Mouse (Mus musculus): ENCODE measurements around the gene Immp2l. TPM values are rescaled to one million over a fixed set of nuclear protein-coding genes. Genes with fewer than 3 reads are reported as not detected.

Gene Immp2l
- polyA plus RNA-seq (2015; fragmentation: Nextera tagmentation; extraction: Ambion mirVana), result 12.5 and 16.3 TPM in 2 replicates

- peak; percentile 97 for ATAC-seq (ENCODE audit: insufficient read depth, low FRiP score)
- Histone ChIP-seq H3K4me3 (replicated peaks; ENCODE audit: low read length) (peak within 1 kb of the TSS; percentile 81), H3K9ac (ENCODE audit: low read length) (peak within 1 kb of the TSS; percentile 89), H3K27ac (ENCODE audit: low read length) (peak within 1 kb of the TSS; percentile 67), H3K4me1 (ENCODE audit: control insufficient read depth, insufficient read depth, low read length) (0 out of 2 replicates have a peak, but pooled peaks cover 5% of the 10 kb centered on the region), H3K9me3 (replicated peaks; ENCODE audit: control insufficient read depth, low read length) (0 out of 2 replicates have a peak, but pooled peaks cover 6% of the 10 kb centered on the region), H3K4me2 (ENCODE audit: low read depth, low read length) (peak within 1 kb of the TSS; percentile 83), H3K36me3 (ENCODE audit: control insufficient read depth, insufficient read depth, low read length) (no peaks in the 10 kb centered on the region), H3K27me3 (ENCODE audit: control insufficient read depth, insufficient read depth, low read length) (no peaks in the 10 kb centered on the region)
- 3% methylated on average over 67 of the region's 68 CpGs for WGBS
These were observed at the start of gene Immp2l for GRCm38 (mm10) chr12:41023511-41024421. Gene Immp2l (plus strand): TSS chr12:41024090.

GRCm38 (mm10) chr12:40978719-40979500 is 45.0 kb upstream of the Immp2l start:
- H3K36me3 ChIP-seq (ENCODE audit: control insufficient read depth, insufficient read depth, low read length), result no peaks in the 10 kb centered on the region
- H3K4me1 ChIP-seq (ENCODE audit: control insufficient read depth, insufficient read depth, low read length), result no peaks in the 10 kb centered on the region
- H3K27me3 ChIP-seq (ENCODE audit: control insufficient read depth, insufficient read depth, low read length), result no peaks in the 10 kb centered on the region
- no peak overlapping the region for H3K4me2 ChIP-seq (ENCODE audit: low read depth, low read length)
- no peak overlapping the region for H3K4me3 ChIP-seq (replicated peaks; ENCODE audit: low read length)
- WGBS, result 73% methylated on average over 2 of the region's 2 CpGs
- ATAC-seq (ENCODE audit: insufficient read depth, low FRiP score), result no peak
- H3K9me3 ChIP-seq (replicated peaks; ENCODE audit: control insufficient read depth, low read length), result no peaks in the 10 kb centered on the region
- H3K9ac ChIP-seq (ENCODE audit: low read length), result no peak overlapping the region
- H3K27ac ChIP-seq (ENCODE audit: low read length), result no peak overlapping the region

GRCm38 (mm10) chr12:40979716-40980115 is 44.2 kb upstream of the Immp2l start:
- Histone ChIP-seq H3K9ac (ENCODE audit: low read length) (no peak overlapping the region), H3K4me3 (replicated peaks; ENCODE audit: low read length) (no peak overlapping the region), H3K4me1 (ENCODE audit: control insufficient read depth, insufficient read depth, low read length) (no peaks in the 10 kb centered on the region), H3K9me3 (replicated peaks; ENCODE audit: control insufficient read depth, low read length) (no peaks in the 10 kb centered on the region), H3K27me3 (ENCODE audit: control insufficient read depth, insufficient read depth, low read length) (no peaks in the 10 kb centered on the region), H3K36me3 (ENCODE audit: control insufficient read depth, insufficient read depth, low read length) (no peaks in the 10 kb centered on the region), H3K4me2 (ENCODE audit: low read depth, low read length) (no peak overlapping the region), H3K27ac (ENCODE audit: low read length) (no peak overlapping the region)
- ATAC-seq (ENCODE audit: insufficient read depth, low FRiP score), result no peak
- 81% methylated on average over 4 of the region's 4 CpGs for WGBS

- no peaks in the 10 kb centered on the region for H3K4me1 ChIP-seq (ENCODE audit: control insufficient read depth, insufficient read depth, low read length)
- ATAC-seq (ENCODE audit: insufficient read depth, low FRiP score), result no peak
- 76% methylated on average over 3 of the region's 3 CpGs for WGBS
- H3K4me2 ChIP-seq (ENCODE audit: low read depth, low read length), result no peak overlapping the region
- no peak overlapping the region for H3K4me3 ChIP-seq (replicated peaks; ENCODE audit: low read length)
- no peaks in the 10 kb centered on the region for H3K27me3 ChIP-seq (ENCODE audit: control insufficient read depth, insufficient read depth, low read length)
- H3K9me3 ChIP-seq (replicated peaks; ENCODE audit: control insufficient read depth, low read length), result no peaks in the 10 kb centered on the region
- H3K36me3 ChIP-seq (ENCODE audit: control insufficient read depth, insufficient read depth, low read length), result no peaks in the 10 kb centered on the region
- no peak overlapping the region for H3K27ac ChIP-seq (ENCODE audit: low read length)
- no peak overlapping the region for H3K9ac ChIP-seq (ENCODE audit: low read length)
These were observed 43.7 kb upstream of the Immp2l start for GRCm38 (mm10) chr12:40980160-40980559.

GRCm38 (mm10) chr12:40983021-40983420 is 40.9 kb upstream of the Immp2l start:
- 76% methylated on average over 1 of the region's 1 CpGs for WGBS
- Histone ChIP-seq H3K4me1 (ENCODE audit: control insufficient read depth, insufficient read depth, low read length) (no peaks in the 10 kb centered on the region), H3K27ac (ENCODE audit: low read length) (no peak overlapping the region), H3K4me2 (ENCODE audit: low read depth, low read length) (no peak overlapping the region), H3K36me3 (ENCODE audit: control insufficient read depth, insufficient read depth, low read length) (no peaks in the 10 kb centered on the region), H3K27me3 (ENCODE audit: control insufficient read depth, insufficient read depth, low read length) (no peaks in the 10 kb centered on the region), H3K9me3 (replicated peaks; ENCODE audit: control insufficient read depth, low read length) (no peaks in the 10 kb centered on the region), H3K4me3 (replicated peaks; ENCODE audit: low read length) (no peak overlapping the region), H3K9ac (ENCODE audit: low read length) (no peak overlapping the region)
- no peak for ATAC-seq (ENCODE audit: insufficient read depth, low FRiP score)

GRCm38 (mm10) chr12:40984735-40985134 is 39.2 kb upstream of the Immp2l start:
- no peak overlapping the region for H3K4me3 ChIP-seq (replicated peaks; ENCODE audit: low read length)
- no peak overlapping the region for H3K27ac ChIP-seq (ENCODE audit: low read length)
- ATAC-seq (ENCODE audit: insufficient read depth, low FRiP score), result no peak
- H3K36me3 ChIP-seq (ENCODE audit: control insufficient read depth, insufficient read depth, low read length), result no peaks in the 10 kb centered on the region
- no peaks in the 10 kb centered on the region for H3K27me3 ChIP-seq (ENCODE audit: control insufficient read depth, insufficient read depth, low read length)
- WGBS, result 39% methylated on average over 4 of the region's 4 CpGs
- no peaks in the 10 kb centered on the region for H3K9me3 ChIP-seq (replicated peaks; ENCODE audit: control insufficient read depth, low read length)
- no peaks in the 10 kb centered on the region for H3K4me1 ChIP-seq (ENCODE audit: control insufficient read depth, insufficient read depth, low read length)
- H3K4me2 ChIP-seq (ENCODE audit: low read depth, low read length), result no peak overlapping the region
- H3K9ac ChIP-seq (ENCODE audit: low read length), result no peak overlapping the region

GRCm38 (mm10) chr12:40985791-40986190 is 38.1 kb upstream of the Immp2l start:
- Histone ChIP-seq H3K4me2 (ENCODE audit: low read depth, low read length) (no peak overlapping the region), H3K4me3 (replicated peaks; ENCODE audit: low read length) (no peak overlapping the region), H3K9ac (ENCODE audit: low read length) (no peak overlapping the region), H3K9me3 (replicated peaks; ENCODE audit: control insufficient read depth, low read length) (no peaks in the 10 kb centered on the region), H3K27me3 (ENCODE audit: control insufficient read depth, insufficient read depth, low read length) (no peaks in the 10 kb centered on the region), H3K4me1 (ENCODE audit: control insufficient read depth, insufficient read depth, low read length) (no peaks in the 10 kb centered on the region), H3K36me3 (ENCODE audit: control insufficient read depth, insufficient read depth, low read length) (no peaks in the 10 kb centered on the region), H3K27ac (ENCODE audit: low read length) (no peak overlapping the region)
- 68% methylated on average over 4 of the region's 4 CpGs for WGBS
- no peak for ATAC-seq (ENCODE audit: insufficient read depth, low FRiP score)

- 86% methylated on average over 9 of the region's 9 CpGs for WGBS
- H3K9me3 ChIP-seq (replicated peaks; ENCODE audit: control insufficient read depth, low read length), result no peaks in the 10 kb centered on the region
- ATAC-seq (ENCODE audit: insufficient read depth, low FRiP score), result no peak
- no peak overlapping the region for H3K4me2 ChIP-seq (ENCODE audit: low read depth, low read length)
- no peaks in the 10 kb centered on the region for H3K36me3 ChIP-seq (ENCODE audit: control insufficient read depth, insufficient read depth, low read length)
- H3K4me3 ChIP-seq (replicated peaks; ENCODE audit: low read length), result no peak overlapping the region
- H3K27ac ChIP-seq (ENCODE audit: low read length), result no peak overlapping the region
- no peaks in the 10 kb centered on the region for H3K27me3 ChIP-seq (ENCODE audit: control insufficient read depth, insufficient read depth, low read length)
- no peak overlapping the region for H3K9ac ChIP-seq (ENCODE audit: low read length)
- no peaks in the 10 kb centered on the region for H3K4me1 ChIP-seq (ENCODE audit: control insufficient read depth, insufficient read depth, low read length)
These were observed 35.4 kb upstream of the Immp2l start for GRCm38 (mm10) chr12:40988311-40989065.
